Mouse (Mus musculus) CD8-positive naive resting alpha-beta T cell, adult 2 months (primary cell): Measurements from ENCODE around the gene Ppp2r3a.

Source experiments
- DNase-seq, 2 experiments: peaks; one replicate each; pipeline ENCODE4 v3.0.0; 2022; ENCODE audit warnings: low read depth in 2 of 2, low spot score in 2 of 2

Ppp2r3a gene

DNA sequence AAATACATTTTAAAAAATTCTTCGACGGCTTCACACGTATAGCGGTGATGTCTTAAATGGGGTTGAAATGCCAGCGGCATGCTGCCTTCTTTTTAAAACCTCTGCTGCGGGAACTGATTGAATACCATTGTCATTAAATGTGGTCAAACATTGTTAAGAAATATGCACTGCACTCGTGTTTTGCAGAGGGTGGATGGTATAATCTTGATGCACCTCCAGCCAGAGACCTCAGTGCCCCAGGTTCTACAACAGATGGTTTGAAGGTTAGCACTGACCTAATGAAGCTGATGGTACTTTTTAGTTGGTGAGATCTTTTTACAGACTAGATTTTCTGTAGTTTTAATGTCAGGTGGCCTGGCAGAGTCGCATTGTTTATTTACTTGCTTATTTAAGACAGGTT lies 175.9 kb downstream of the Ppp2r3a start:
- DNase-seq: no peak

DNA sequence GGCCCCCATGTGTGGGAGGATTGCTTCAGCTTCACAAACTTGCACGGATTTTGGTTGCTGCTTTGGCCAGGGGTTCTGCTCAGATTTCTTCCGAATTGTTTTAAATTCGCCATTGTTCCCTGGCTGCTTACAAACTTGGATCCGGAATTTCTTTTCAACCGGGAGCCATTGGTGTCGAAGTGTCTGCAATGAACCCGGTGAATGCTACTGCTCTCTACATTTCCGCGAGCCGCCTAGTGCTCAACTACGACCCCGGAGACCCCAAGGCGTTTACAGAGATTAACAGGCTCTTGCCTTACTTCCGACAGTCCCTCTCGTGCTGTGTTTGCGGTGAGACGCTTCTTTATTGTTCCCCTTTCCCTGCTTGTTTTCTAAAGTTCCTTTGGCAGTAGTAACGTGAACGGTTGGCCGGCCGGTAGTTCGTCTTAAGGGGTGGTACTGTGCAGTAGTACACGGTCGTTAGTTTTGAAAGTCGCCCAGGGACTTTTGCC lies 176.5 kb downstream of the Ppp2r3a start:
- peak in 1 of 2 experiments; percentile 50 for DNase-seq

DNA sequence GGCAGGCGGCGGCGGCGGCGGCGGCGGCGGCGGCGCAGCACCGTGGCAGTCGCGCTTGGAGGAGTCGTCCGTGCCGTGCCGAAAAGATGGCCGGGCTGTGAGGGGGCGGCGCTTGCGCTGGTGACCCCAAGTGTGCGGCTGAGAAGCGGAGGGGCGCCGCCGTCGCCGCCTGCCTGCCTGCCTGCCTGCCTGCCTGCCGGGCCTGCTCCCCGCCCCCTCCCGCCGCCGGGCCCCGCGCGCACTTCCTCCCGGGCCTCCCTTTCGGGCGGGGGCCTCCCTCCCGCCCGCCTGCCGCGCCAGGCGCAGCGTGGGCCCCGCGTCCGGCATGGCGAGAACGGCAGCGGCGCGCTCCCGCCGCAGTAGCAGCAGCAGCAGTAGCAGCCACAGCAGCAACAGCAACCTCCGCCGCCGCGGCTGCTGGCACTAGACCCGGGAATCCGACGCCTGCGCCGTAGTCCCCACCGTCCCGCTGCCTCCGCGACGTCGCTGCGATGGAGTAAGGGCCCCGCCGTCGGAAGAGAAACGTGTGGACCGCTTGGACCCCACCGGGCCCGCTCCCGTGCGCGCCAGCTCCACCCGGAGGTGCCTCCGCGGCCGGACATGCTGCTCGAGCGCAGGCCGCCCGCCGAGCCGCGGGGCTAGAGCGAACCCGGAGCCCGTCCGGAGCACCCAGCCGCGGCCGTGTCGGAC lies 177.1 kb downstream of the Ppp2r3a start:
- DNase-seq: peak; percentile 78 to 81

DNA sequence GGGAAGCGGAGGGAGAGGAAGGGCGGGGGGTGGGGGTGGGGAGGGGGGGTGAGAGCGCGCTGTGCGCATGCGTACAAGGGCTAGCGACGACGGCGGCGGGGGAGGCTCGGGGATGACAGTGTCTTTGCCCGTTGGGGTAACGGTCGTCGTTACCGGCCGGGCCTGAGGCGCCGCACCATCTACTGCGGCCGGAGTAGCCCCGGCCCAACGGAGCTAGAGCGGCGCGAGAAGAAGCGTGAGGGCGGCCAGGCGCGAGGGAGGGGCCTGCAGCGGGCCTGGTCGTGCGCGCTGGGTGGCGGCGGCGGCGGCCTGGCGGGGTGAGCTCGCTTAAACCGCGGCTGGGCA lies 177.6 kb downstream of the Ppp2r3a start, which contains the start of gene Msl2:
Msl2 (plus strand) TSS at position 115 of the 345 bp plus-strand sequence.
- DNase-seq: no peak

DNA sequence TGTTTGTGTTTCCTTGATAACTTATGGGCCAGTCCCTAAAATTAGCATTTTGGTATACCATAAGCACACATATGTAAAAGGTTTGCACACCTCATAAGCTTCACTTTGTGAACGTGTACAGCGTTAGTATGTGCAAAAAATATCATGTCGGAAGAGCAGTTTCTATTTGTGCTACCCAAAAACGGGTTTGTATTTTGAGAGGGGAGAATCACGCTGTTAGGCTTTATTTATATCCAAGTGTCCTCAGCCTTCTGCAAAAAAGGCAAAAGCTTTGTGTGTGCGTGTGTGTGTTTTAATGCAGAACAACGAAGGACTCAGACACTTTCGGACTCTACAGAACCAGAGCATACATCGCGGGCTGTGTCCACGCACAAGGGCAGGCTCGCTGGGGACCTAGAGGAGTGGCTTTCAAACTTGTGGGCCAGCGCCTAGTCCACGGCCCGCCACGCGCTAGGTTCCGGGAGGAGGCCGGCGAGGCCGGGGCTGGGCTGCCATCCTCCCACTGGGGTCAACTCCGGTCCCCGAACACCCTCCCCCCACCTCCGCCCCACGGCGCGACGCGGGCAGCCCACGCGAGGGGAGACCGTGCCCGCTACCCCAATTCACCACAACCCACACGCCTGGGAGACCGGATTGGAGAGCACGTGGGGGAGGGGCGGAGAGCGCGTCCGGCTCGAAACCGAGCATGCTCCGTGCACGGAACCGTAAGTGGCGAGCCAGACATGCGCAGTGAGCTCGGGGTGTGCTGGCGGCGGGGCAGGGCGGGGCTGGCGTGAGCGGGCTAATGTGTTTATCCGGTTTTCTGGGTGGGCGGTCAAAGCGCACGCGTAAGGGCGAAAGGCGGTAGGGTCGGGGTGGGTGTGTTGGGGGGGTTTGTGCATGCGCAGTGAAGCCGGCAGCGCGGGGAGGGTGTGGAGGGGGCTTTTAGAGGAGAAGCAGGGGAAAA lies 178.3 kb downstream of the Ppp2r3a start:
- DNase-seq: peak; percentile 94 to 95

DNA sequence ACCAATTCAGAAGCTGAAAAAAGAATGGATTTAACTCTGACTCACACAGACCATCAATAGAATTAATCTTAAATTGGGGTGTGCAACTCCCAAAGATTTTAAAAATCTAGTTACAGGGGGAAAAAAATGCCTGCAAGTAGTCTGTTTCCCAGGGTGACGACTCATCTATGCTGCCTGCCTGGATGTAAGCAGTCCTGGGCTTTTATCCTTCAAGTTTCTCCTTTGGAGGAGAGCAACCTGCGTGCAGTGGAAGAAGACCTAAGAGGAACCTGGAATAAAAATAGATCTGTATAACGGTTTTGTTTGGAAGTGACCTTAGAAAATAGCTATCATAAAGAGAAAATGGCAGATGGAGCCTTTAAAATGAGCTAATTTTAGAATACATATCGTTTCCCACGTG lies 179.1 kb downstream of the Ppp2r3a start:
- no peak for DNase-seq

DNA sequence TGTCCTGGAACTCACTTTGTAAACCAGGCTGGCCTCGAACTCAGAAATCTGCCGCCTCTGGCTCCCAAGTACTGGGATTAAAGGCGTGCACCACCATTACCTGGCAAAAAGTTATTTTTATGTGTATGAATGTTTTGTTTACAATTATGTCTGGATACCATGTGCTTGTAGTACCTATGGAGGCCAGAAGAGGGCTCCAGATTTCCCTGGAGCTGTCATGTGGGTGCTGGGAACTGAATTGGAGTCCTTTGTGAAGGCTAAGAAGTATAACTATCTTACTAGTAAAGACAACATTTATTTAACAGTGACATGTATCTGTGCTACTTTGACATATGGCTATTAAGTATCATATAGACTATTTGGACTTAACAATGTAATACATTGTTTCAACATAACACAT lies 181.8 kb downstream of the Ppp2r3a start:
- DNase-seq: no peak

DNA sequence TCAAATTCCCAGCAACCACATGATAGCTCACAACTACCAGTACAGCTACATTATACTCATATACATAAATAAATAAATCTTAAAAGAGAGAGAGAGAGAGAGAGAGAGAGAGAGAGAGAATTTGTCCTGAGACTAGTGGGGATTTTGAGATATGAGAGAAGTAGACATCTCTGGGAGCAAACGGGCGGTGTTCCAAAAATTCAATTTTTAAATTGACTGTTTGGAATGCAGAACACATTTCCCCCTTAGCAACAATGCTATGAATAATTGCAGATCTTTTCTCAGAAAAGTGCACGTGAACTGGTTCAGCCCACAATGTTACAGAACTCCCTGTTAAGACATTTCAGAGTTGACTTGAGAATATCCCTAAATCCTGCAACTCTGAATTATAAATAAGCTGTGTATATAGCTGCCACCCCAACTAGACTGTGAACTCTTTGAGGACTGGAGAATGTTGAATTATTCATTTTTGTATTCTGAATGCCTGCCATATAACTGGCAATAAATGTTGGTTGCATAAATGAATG lies 186.5 kb downstream of the Ppp2r3a start:
- DNase-seq: no peak

DNA sequence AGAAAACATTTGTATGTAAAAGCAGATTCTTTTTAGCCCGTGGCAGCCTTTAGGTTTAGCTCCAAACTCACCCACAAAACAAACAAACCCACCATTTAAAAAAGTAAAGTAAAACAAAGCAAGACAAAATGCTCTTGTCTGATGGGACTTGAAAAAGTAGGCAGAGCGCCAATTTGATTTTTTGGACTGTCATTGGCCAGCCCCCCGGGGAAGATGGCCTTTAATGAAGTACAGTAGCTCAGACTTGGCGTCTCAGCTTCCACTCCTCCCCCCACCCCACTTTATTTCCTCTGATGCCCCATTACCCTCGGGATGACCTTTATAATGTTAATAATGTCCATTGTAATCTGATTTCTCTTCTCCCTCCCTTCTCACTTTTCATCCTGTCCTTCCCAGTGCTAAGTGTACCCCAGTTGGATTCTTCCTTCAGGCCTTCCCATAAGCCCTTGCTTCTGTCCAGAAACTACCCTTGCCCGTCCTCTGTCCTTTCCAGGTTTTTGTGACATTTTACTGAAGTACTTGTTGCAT lies 189.3 kb downstream of the Ppp2r3a start:
- no peak for DNase-seq

DNA sequence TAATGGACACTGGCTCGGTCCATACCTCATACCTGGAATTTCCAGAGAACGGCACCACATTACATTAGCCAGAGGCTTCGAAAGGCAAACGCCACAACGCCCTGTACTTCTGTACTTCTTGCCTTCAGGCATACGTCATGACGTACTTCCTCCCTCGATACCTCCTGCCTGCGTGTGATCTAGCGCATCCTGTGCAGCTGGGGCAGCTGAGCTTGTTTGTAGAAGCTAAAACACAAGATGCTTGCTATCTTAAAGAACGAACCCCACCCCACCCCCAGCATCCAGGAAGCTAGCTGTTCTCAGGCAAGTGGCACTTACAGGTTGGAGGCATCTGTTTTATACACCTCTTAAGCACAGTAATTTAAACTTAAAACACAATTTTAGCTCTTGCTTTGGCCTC lies 190.6 kb downstream of the Ppp2r3a start:
- DNase-seq: peak; percentile 74 to 77

DNA sequence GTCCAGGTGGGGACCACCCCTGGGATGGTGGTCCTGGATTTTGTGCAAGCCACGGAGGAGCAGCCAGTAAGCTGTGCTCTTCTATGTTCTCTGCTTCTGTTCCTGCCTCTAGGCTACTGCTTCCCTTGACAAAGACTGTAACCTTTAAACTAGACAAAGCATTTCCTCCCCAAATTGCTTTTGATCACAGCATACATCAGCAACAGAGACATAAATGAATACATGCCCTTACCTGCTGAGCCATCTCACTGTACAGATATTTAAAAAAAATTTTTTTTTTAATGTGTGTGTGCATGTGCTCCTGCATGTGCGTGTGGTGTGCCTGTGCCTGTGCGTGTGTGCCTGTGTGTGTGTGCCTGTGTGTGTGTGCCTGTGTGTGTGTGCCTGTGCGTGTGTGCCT lies 194.4 kb downstream of the Ppp2r3a start:
- DNase-seq: no peak
